Mouse (Mus musculus) left cerebral cortex, postnatal 14 days (tissue): Measurements from ENCODE around the gene Dmd. TPM values are rescaled to one million over a fixed set of nuclear protein-coding genes. Genes with fewer than 3 reads are reported as not detected.

ENCODE experiments used
- DNase-seq, 2 experiments: peaks; one replicate each; pipeline ENCODE4 v3.0.0; 2021 to 2022; ENCODE audit warnings: low spot score in 2 of 2, mixed read lengths in 1 of 2
- intact Hi-C: fragments of 180-260 bp; cut with DNase I; formaldehyde crosslinking; loops from one replicate; pipeline ENCODE4 v1.15.1; 2025
- total RNA-seq, 2 experiments: library from RNA; stranded (reverse); gene quantifications; 2 replicates each; pipeline ENCODE4 v1.2.3; 2021

Dmd gene
- total RNA-seq, 2 experiments from 2014 or later: 61.3 to 61.7 TPM

DNA sequence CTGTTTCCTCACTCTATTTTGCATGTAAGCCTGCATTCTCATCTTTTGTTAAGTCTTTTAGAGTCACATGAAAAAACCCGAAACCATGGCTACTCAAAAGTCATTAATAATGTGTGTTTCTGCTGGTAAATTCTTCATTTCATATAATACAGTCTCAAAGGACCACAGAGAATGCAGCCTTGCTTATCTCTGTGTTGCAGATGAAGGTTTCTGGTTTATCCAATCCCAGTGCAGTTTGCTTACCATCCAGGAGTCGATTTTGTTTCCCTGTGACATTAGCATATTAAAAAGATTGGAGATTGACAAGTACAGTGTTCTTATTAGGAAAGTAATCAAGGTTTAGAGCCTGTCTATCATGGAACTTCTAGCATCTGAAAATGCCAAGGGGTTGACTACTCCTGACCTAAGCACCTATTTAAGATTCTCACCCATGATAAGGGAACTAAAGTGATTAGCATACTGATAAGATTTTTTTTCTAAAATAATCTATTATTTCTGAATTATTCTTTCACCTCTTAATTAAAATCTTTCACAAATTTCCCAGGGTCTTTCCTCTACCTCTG, 1292.7 kb downstream of the Dmd start:
- intact Hi-C loops: no loop called here
- DNase-seq: no peak

DNA sequence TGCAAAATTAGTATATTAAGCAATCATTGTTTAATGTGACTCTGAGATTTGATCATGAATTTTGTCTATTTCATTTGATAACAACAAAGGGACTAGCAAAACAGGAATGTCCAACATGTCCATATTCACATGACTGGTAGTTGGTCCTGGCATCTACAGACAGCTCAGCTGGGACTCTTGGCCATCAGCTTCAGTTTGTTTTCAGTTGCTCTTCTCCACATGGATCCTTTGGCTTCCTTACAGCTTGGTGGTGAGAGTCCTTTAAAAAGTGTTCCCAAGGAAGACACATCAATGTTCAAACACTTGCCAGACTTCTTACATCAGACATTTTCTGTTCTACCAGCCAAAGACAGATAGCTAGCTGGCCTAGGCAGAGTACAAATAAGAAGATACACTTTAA, 1381.9 kb downstream of the Dmd start:
- intact Hi-C loops: no loop called here
- no peak for DNase-seq

DNA sequence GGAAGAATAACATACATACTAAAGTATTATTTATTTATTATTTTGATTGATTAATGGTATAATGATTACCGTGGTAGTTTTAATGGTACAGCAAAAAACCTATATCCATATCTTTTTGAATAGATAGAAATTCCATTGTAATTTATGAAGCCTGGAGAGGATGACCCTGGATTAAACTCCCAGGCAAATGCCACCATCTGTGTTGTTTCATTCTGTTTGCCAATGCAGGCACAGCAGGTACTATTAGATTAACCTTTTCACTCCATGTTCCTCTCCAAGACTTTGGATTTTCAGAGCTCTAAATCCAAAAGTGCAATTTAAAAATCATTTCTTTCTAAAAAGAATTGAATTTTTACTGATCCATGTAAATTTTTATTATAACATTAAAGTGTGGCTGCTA, 1383.5 kb downstream of the Dmd start:
- DNase-seq: no peak
- intact Hi-C loops: no loop called here

DNA sequence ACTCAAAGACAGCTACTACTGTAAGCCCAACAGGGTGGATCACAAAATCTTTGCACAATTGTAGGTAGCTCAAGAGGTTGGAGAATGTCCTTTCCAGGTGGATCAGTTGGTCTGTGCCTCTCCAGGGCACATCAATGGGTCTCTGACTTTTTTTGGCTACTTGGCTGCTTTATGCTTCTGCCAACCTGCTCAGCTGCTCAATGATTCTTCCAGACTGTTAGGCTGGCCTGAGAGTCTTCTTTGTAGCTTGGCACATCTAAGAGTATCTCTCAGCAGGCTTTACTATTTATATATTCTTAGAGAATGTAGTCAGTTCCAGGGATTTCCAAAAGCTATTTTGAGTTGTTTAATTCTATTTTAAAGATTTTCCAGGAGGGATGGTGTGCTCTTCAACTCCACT, 1416.3 kb downstream of the Dmd start:
- intact Hi-C loops: no loop called here

DNA sequence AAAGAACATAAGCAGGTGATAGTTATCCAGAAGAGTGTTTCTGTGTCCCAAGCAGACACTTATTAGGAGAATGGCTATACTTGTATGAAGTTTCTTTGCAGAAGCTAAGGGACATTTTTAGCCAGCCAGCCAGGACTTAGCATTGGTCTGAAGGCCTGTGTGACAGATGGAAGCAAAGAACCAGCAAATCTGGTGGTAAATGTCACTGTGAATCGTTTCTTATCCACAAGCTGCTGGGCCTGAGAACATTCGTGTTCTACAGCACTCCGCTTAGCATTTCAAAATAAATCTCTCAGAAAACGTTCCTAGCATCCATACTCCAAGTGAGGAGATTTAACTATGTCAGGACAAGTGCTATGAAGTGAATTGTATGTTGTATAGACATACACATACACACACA, 1486.9 kb downstream of the Dmd start:
- peak; percentile 3 to 23 for DNase-seq
- intact Hi-C loops: no loop called here

More for the DNA sequence above, 1416.3 kb downstream of the Dmd start:
- no peak for DNase-seq

DNA sequence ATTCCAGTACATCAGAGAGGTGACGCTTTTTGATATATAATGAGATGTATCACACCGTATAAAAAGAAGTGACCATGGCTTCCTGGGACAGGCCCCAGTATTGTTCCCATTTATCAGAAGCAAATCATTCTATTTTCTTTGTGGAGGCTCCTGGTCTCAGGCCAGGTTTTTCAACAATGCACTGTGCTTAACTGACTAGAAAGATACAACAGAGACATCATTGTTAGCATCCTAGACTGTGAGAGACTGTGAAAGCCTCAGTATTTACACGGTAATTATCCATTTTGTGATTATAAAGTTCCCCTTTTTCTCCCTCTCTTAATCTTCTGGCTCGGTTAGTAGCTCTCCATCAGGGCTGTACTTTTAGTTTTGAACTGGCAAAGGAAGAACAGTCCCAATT, 1487.9 kb downstream of the Dmd start:
- no peak for DNase-seq
- intact Hi-C loops: no loop called here

DNA sequence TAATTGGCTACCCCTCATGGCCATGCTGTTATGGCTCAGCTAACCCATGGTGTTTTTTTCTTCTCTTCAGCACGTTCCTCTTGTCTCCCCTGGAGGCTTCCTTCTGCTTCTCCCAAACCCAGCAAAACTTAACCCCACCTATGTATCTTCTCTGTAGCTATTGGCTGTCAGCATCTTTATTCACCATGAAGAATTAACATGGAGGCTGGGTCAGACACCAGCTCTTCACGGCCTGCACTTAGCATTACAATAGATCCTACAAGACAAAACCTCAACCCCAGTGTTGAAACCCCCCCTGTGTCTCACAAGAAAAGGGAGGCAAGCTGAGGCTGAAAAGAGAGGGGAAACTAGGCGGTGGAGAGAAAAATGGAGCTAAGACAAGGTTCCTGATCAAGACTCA, 1494.3 kb downstream of the Dmd start:
- intact Hi-C loops: no loop called here
- DNase-seq: no peak

DNA sequence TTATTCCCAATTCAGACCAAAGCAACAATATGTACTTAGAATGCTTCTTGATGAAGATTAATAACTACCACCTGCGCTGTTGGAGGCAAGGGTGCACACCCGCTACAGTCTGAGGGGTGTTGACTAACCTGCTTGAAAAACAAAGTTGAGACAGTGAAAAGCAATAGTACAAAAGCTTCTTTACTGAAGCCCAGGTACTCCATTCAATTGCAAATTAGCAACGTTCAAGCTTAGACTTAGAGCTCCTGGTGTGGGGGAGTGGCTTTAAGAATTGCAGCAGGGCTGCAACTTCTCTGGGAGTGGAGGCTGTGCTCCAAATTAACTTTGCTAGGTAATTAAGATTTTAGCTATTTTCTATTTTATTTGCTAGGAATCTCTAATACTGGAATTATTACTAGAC, 1495.3 kb downstream of the Dmd start:
- intact Hi-C loops: no loop called here
- DNase-seq: no peak

DNA sequence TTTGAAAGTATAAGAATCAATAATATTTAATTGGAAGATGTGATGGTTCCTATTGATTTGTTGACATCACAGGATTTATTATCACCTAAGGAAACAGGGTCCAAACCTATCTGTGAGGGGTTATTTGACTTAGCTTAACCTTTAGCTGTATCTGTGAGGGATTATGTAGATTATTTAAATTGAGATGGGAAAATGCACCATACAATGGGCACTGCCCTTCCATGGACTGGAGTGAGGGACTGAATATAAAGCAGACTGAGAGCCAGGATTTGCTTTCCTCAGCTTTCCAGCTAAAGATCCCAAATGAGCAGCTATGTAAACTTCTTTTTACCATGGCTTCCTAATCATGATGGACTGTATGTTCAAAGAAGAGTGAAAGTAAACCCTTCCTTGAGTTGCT, 1496.0 kb downstream of the Dmd start:
- intact Hi-C loops: no loop called here
- DNase-seq: no peak

DNA sequence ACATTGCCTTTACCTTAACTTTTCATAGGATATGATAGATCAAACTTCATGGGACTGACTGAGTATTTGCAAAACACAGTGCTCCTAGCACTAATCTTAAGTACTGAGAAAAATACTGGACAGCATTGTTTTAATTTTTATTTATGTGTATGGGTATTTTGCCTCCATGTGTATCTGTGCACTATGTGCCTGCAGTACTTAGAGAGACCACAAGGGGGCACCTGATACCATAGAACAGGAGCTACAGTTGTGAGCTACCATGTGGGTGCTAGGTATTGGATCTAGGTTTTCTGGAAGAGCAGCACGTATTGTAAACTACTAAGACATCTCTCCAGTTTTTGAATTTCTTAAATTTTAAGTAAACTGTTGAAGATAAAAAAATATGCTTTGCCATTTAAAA, 1505.8 kb downstream of the Dmd start:
- peak in 1 of 2 experiments; percentile 4 for DNase-seq
- intact Hi-C loops: no loop called here

DNA sequence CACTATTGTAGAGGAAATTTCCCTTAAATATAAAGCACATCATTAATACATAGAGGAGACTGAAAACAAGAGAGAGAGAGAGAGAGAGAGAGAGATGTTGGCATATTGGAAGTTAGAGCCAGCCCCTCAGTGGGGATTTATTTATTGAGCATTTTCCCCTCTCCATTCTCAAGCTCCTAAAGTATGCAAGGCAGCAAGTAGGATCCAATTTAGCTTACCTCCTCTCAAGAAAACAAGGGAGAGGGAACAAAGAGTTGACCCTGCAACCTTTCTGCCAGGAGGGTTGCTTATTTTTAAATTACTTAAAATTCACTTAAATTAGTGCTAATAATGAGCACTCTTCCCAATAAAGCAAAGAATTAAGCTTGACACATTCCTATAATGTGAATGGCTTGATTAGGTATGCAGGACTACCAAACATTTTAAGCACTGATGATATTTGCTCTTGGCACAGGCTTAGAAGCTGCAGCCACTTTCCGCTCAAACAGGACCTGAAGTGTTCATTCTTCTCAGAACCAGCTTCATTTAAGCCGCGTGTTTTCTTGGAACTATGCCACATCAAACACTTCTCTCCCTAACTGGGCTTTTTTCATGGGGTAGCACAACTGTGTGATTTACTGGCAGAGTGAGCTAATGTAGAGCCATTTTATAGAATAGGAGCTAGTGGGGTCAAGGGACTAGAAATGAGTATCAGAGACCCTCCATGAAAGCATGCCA, 1566.1 kb downstream of the Dmd start:
- no peak for DNase-seq
- intact Hi-C loops: no loop called here

DNA sequence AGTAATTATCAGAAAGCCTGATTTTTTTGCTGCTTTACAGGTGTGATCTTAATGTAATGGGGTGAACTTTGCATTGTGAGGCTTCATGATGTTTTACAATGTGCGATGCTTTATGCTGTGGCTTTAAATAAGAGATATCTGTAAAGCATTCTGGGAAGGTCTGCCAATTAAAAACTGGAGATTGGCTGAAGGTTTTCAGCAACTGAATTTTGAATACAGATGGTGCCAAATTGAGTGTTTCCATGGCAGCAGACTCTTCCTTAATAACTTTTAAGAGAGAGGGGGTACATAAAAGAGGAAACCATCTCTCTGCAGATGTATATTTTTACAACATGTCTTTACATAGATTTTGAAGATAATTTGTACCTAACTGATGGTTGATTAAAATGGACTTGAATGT, 1603.3 kb downstream of the Dmd start:
- DNase-seq: no peak
- intact Hi-C loops: no loop called here

DNA sequence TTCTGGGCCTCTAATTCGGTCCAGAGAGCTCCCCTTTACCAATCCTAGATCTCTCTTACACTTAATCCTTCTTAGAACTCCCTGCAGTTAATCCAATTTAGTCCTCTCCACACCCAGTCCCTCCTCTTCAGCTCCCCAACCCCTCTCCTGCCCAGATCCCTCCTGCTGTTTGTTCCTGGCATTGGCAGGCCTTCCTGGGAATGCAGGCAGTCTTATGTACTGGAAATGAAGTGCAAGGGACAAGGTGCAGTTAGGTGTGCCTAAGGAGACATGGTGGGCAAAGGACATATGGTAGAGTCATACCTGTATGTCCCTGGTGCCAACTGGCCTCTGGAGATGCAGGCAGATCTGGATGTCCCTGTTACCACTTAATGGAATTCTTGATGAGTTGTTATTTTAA, 1604.8 kb downstream of the Dmd start:
- intact Hi-C loops: no loop called here
- no peak for DNase-seq

DNA sequence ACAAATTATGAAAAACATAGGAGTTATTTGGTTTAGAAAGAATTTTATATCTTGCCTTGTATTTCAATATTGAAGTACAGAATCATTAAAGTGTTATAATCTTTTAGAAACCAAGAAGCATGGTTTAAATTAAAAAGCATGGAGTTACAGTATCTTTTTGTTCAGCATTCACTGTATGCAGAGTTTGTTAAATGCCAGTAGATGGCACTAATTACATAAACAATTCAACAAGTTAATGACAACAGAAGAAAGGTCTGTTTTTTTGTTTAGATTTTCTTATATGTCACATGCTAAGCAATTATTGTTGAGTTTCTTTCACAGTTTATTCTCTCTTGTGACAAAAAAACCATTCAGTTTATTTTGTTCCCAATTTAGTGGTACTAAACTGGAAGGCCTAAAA, 1649.8 kb downstream of the Dmd start:
- intact Hi-C loops: no loop called here
- no peak for DNase-seq

DNA sequence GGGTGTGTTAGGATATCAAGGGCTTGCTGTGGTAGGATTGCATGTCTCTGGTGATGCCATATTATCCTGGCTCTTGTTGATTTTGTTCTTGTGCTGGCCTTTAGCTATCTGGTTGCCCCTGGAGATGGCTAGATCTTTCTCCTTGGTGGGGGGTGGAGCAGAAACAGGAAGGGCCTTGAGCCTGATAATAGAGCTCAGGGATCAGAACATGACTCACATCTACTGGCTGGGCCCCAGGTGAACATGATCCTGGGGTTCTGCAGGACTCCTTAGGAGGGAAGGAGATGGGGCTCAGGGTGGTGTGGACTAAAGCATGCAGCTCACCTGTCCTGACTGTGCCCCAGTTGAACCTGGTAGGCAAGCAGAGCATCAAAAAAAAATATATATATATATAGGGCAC, 1691.8 kb downstream of the Dmd start:
- DNase-seq: no peak

DNA sequence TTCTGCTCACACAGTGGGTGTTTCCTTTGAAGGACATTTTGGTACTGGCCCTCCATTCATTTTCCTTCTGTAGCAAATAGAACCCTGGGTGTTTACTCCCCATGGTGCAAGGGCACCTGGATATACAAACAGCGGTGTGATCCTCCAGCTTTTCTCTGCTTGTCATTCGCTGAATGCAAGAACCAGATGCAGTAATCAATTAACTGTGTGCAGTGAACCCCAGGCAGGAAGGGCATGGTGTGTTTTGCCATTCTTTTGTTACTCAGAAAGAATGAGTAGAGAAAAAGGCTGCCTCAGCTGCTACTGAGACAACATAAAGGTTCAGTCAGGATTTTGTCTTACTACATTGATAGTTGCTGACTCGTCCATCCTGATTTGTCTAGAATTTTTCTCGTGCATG, 1799.0 kb downstream of the Dmd start:
- no peak for DNase-seq
- intact Hi-C loops: no loop called here

More for the DNA sequence above, 1691.8 kb downstream of the Dmd start:
- intact Hi-C loops: no loop called here

DNA sequence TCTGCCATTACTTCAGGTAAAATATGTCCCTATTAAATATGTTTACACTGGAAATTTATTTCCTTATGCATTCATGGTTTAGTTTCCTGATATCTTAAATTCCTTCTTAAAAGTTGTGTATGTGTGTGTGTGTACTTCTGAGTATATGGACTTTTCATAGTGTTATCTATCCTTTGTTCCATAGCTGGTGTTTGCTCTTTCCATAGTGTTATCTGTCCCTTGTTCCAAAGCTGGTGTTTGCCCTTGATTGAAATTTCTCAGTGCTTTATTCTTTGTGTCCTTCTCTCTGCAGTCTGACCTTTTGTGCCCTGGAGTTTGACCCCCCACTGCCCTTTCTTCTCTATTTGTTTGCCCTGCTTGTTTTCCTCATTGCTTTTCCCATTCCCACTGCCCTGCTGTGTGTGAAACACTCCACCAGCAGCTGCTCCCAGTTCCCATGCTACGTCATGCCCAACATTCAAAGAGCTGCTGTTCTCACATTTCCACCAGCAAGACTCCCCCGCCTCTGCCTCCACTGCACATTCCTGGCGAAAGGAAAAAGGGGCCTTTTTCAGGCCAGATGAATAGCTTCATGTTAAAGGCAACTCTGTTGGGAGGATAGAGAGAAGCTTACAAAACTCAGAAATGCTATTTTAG, 1911.5 kb downstream of the Dmd start:
- peak; percentile 23 to 52 for DNase-seq
- intact Hi-C loops: no loop called here

DNA sequence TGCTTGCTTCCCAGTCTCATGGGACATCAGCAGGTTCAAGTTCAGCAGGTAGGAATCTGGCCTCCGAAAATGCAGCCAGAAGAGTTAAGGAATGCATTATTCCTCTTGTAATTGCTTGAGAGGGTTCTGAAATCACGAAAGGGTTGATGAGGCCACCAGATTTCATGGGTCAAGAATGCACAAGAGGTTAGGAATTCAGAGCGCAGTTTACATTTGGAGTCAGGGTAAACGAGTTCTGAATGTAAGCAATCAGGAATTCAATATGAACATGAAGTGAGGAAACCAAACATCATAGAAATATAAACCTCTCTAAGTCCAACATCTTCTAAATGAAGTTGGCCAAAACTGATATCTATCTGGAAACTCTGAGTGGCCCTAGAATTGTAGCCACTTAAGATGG, 1924.4 kb downstream of the Dmd start:
- no peak for DNase-seq
- intact Hi-C loops: no loop called here

DNA sequence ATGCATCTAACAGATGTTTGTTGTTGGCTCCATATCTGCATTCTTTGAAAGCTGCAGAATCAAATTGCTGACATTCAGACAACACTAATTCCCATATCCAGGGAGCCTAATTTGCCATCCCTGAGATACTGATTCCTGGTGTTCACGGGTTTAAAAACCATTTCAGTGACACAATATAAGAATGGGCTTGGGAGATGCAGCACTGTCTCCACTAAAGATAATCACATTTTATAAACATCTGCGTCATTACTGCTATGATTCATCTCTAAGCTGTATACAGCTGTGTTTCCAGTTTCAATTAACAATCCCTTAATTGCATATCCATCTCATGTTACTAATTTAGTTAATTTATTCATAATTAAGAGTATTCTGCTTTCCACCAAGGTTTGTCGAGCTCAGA, 1929.5 kb downstream of the Dmd start:
- intact Hi-C loops: no loop called here
- no peak for DNase-seq

DNA sequence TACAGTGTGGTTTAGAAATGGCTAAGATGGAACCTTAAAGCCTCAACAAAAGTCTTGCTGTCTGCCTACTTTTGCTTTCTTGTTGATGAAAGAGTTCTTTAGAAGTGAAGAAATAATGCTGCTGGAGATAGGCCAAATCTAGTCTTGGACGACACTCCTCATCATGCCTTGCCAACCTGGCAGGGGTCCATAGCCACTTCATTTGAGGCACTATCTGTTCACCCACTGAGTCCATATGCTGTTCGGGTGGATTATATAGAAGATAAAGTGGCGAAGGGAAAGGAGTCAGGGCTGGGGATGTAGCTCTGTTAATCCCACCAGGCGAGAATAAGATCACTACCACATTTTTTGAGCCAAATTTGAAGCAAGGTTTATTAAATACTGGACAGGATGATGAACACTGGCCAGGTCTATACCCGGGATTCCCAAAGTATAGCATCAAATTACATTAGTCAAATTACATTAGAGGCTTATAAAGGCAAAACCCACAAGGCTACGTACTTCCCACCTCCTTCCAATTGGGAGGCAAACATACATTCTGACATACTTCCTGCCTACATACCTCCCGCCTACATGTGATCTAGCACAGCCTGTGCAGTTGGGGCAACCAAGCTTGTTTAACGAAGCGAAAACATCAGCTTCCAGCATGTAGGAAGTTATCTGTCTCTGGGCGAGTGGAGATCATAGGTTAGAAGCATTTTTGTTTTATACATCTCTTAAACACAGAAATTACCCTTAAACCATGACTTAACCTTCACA, 1984.2 kb downstream of the Dmd start:
- intact Hi-C loops: no loop called here
- peak; percentile 21 to 24 for DNase-seq
